Mouse (Mus musculus) stomach, embryonic 16.5 days (tissue): ENCODE data around the gene Brinp3. TPM values are rescaled to one million over a fixed set of nuclear protein-coding genes. Genes with fewer than 3 reads are reported as not detected.
"Not testable (repeated sequence)": the region's sequence is repeated elsewhere in the genome, so short reads cannot be mapped to it uniquely, and the experiment has no call there.

Experiments used
- ATAC-seq: fragments of 200-750 bp; cut with Nextera tagmentation; 2 replicates; pipeline ENCODE4 v1.8.0; 2017; ENCODE audit warnings: moderate number of reproducible peaks, moderate TSS enrichment; ENCODE audit not compliant: insufficient read depth, low FRiP score
- H3K27ac ChIP-seq: fragments of 300-500 bp; sonication (generic); 2 replicates; pipeline ENCODE4 v1.5.1; 2014; ENCODE audit warnings: low read length
- H3K27me3 ChIP-seq: fragments of 300-500 bp; sonication (generic); 2 replicates; pipeline ENCODE4 v1.6.1; 2014; ENCODE audit warnings: low read length, control low read depth, mixed read lengths; ENCODE audit not compliant: control insufficient read depth, insufficient read depth
- H3K36me3 ChIP-seq: fragments of 300-500 bp; sonication (generic); 2 replicates; pipeline ENCODE4 v1.6.1; 2014; ENCODE audit warnings: low read length; ENCODE audit not compliant: control insufficient read depth, insufficient read depth
- H3K4me1 ChIP-seq: fragments of 300-500 bp; sonication (generic); 2 replicates; pipeline ENCODE4 v1.6.1; 2014; ENCODE audit warnings: low read length, control low read depth, mixed read lengths; ENCODE audit not compliant: control insufficient read depth, insufficient read depth
- H3K4me2 ChIP-seq: fragments of 300-500 bp; sonication (generic); 2 replicates; pipeline ENCODE4 v1.6.1; 2014; ENCODE audit warnings: low read depth, low read length, mixed read lengths
- H3K4me3 ChIP-seq: fragments of 300-500 bp; sonication (generic); replicated peaks from 2 replicates; pipeline ENCODE4 v1.5.1; 2014; ENCODE audit warnings: mild to moderate bottlenecking, low read length
- H3K9ac ChIP-seq: fragments of 300-500 bp; sonication (generic); 2 replicates; pipeline ENCODE4 v1.6.1; 2014; ENCODE audit warnings: low read length
- H3K9me3 ChIP-seq: fragments of 300-500 bp; sonication (generic); replicated peaks from 2 replicates; pipeline ENCODE4 v1.6.1; 2016; ENCODE audit warnings: low read length, control low read depth; ENCODE audit not compliant: control insufficient read depth
- WGBS: fragments of 180-500 bp; shearing (Covaris S2); extraction: QIAGEN DNeasy Blood & Tissue Kit; methylation state at CpG from one replicate; pipeline ENCODE4 v1.1.7; 2014; 5-methylcytosine and 5-hydroxymethylcytosine counted together
- polyA plus RNA-seq: library from polyadenylated mRNA; unstranded; fragments of >200 nt; fragmentation: Nextera tagmentation; extraction: Ambion mirVana; gene quantifications from 2 replicates; pipeline ENCODE4 v1.2.1, GENCODE M21; 2015

Brinp3 gene
- polyA plus RNA-seq, 1 experiment from 2014 or later: 1.7 TPM

DNA sequence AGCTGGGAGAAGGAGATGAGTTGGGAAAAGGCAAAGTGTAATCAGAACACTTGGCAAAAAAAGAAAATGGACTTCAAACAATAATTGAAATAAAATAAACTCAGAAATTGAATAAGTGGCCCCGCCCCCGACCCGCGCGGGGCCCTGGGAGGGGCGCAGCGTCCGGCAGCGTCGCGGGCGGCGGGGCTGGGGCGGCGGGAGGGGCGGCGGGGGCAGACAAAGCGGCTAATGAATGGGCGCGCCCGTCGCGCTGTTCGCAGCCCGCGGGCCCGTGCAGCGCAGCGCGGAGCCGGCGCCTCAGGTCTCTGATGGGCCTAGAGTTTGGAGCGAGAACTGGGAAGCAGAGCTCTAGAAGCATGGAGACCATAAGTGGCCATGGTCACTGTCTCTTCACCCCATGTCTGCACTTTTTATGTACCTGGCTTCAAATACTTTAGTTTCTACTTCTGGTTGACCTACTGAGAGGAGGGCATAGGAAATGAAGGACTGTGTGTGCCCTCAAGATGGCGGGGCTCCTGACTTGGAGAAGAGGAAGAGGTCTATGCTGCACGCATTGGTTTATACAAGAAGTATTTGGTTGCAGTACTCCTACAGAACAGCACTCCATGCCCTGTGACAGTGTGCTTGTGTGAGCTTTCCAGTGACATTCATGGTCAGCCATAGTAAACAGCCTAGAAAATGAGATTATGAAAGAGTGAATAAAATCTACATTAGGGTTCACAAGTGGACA, 230.4 kb downstream of the Brinp3 start:
- H3K27ac ChIP-seq, H3K4me1 ChIP-seq, H3K9ac ChIP-seq, H3K36me3 ChIP-seq, H3K9me3 ChIP-seq, H3K27me3 ChIP-seq: not testable (repeated sequence)
- WGBS: 2% methylated on average over 30 of the region's 35 CpGs
- peak; percentile 68; the same call in 1 of the 2 replicates for ATAC-seq
- peak overlapping the region; percentile 59 for H3K4me2 ChIP-seq
- H3K4me3 ChIP-seq: peak overlapping the region; percentile 45

DNA sequence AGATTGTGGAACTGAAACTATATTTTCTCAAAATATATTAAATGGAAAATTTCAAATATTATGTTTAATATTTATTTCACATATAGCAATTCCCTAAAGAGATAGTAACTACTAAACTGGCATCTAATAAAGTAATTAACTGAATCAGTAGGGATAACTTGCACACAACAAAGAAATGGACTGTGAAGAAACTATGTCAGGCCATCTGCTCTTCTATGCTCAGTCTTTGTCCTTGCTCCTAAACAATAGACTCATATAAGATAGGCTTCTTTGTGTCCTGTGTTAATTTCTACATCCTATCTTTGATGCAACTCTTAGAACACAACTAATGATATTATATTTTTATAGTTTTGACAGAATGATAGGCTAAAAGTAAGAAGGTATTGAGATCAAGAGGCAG, 256.5 kb downstream of the Brinp3 start:
- no peak overlapping the region for H3K27ac ChIP-seq
- no peak for ATAC-seq

DNA sequence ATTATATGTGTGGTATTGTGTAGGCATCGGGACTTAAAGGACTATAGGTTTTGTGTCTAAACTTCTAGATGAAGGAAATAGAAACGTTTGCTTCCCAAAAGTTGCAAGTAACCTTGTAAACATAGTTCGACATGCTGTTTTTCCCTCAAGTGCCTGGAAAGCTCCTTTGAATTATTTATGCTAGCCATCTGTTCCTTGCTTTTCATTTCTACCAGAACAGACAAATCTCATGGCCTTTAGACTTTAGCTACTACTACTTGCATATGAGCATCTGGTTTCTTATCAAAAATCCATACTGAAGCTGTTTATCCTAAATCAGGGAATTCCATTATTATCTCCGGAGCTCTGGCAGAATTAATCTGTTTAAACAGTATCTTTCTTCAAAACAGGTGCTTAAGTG, 288.7 kb downstream of the Brinp3 start:
- no peaks in the 10 kb centered on the region for H3K4me1 ChIP-seq
- H3K36me3 ChIP-seq: no peaks in the 10 kb centered on the region
- no peaks in the 10 kb centered on the region for H3K9me3 ChIP-seq
- no peak overlapping the region for H3K9ac ChIP-seq
- no peaks in the 10 kb centered on the region for H3K27me3 ChIP-seq
- no peak for ATAC-seq
- H3K4me2 ChIP-seq: no peak overlapping the region
- WGBS: 43% methylated on average over 4 of the region's 4 CpGs
- no peak overlapping the region for H3K27ac ChIP-seq
- no peak overlapping the region for H3K4me3 ChIP-seq

More for the DNA sequence above, 256.5 kb downstream of the Brinp3 start:
- Histone ChIP-seq H3K9ac (no peak overlapping the region), H3K4me1 (no peaks in the 10 kb centered on the region), H3K36me3 (no peaks in the 10 kb centered on the region), H3K4me3 (no peak overlapping the region), H3K27me3 (no peaks in the 10 kb centered on the region), H3K9me3 (no peaks in the 10 kb centered on the region), H3K4me2 (no peak overlapping the region)

DNA sequence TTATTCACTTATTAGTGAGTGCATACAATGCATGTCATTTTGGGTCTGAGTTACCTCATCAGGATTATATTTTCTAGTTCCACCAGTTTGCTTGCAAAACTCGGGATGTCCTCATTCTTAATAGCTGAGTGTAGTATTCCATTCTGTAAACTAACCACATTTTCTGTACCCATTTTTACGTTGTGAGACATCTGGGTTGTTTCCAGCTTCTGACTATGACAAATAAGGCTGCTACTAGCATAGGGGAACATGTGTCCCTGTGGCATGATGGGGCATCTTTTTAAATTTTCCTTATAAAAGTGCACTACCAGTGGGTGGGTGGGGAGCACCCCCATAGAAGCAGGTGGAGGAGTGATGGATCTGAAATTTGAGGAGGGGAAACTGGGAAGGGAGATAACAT, 292.7 kb downstream of the Brinp3 start:
- Histone ChIP-seq H3K4me3 (no peak overlapping the region), H3K9ac (no peak overlapping the region), H3K36me3 (no peaks in the 10 kb centered on the region), H3K4me1 (no peaks in the 10 kb centered on the region), H3K27me3 (no peaks in the 10 kb centered on the region), H3K9me3 (no peaks in the 10 kb centered on the region), H3K4me2 (no peak overlapping the region), H3K27ac (no peak overlapping the region)
- ATAC-seq: no peak
- WGBS: 38% methylated on average over 2 of the region's 2 CpGs

DNA sequence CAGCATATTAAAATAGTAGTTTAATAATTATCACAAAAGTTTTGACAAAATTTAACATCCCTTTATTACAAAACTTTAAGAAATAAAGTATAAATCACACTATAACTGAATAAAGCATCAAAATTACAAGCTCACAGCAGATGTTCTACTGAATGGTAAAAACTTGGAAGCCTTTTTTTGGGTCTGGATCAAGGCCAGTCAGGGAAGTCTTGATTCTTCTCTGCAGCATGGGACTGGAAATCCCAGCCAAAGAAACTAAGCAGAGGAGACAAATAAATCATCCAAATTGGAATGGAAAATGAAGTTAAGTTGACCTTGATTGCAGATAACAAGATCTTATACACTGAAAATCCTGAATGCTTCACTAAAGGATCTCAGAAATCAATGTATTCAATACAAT, 298.3 kb downstream of the Brinp3 start:
- H3K4me3 ChIP-seq: no peak overlapping the region
- H3K27ac ChIP-seq: no peak overlapping the region
- no peaks in the 10 kb centered on the region for H3K27me3 ChIP-seq
- no peaks in the 10 kb centered on the region for H3K4me1 ChIP-seq
- no peaks in the 10 kb centered on the region for H3K36me3 ChIP-seq
- H3K9me3 ChIP-seq: no peaks in the 10 kb centered on the region
- no peak overlapping the region for H3K9ac ChIP-seq
- H3K4me2 ChIP-seq: no peak overlapping the region
- no peak for ATAC-seq

DNA sequence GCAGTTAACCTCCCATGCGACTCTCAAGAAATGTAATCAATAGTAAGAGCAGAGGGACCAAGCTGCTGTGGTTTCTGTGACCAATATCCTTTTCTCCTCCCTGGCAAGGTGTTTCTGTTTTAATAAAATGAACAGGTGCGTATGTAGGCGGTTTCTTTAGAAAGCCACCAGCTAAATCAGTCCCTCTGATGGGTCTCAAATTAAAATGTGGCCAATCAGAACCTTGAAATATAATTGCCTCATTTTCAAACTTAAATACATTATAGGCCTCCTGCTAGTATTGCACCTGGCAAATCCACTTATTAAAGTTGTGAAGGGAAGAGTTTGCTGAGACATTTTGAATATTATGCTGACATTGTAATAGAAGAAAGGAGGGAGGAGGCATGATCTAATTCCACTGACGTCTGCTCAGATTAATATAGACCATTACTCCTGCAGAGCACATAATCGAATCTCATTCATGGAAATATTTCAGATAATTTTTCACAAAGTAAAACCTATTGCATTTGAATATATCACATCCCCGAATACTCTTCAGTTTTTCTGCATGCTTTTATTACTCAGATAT, 305.5 kb downstream of the Brinp3 start:
- WGBS: 83% methylated on average over 6 of the region's 6 CpGs
- no peak for ATAC-seq
- H3K9ac ChIP-seq: no peak overlapping the region
- no peak overlapping the region for H3K4me3 ChIP-seq
- no peak overlapping the region for H3K27ac ChIP-seq
- H3K9me3 ChIP-seq: no peaks in the 10 kb centered on the region
- H3K27me3 ChIP-seq: no peaks in the 10 kb centered on the region
- no peak overlapping the region for H3K4me2 ChIP-seq
- H3K36me3 ChIP-seq: no peaks in the 10 kb centered on the region
- no peaks in the 10 kb centered on the region for H3K4me1 ChIP-seq

DNA sequence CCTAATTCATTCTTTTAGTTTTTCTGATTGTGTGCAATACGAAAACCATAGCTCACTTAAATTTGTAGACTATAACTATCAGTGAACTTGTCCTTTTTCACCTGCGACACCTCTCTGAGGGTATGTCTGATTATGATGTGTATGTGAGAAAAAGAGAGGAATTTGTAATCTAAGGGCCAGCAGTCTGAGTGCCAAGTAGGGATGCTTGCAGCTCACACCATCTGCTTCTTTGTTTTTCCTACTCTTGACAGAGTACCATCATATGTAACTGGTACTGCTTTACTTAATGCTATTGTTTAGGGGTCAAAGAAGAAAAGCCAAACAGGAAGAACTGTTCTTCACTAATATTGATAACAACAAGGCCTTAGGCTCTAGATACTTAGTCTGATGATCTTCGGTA, 307.3 kb downstream of the Brinp3 start:
- H3K4me2 ChIP-seq: no peak overlapping the region
- H3K27me3 ChIP-seq: no peaks in the 10 kb centered on the region
- no peaks in the 10 kb centered on the region for H3K9me3 ChIP-seq
- ATAC-seq: no peak
- H3K4me3 ChIP-seq: no peak overlapping the region
- H3K9ac ChIP-seq: no peak overlapping the region
- H3K4me1 ChIP-seq: no peaks in the 10 kb centered on the region
- WGBS: 91% methylated on average over 3 of the region's 3 CpGs
- H3K36me3 ChIP-seq: no peaks in the 10 kb centered on the region
- no peak overlapping the region for H3K27ac ChIP-seq

DNA sequence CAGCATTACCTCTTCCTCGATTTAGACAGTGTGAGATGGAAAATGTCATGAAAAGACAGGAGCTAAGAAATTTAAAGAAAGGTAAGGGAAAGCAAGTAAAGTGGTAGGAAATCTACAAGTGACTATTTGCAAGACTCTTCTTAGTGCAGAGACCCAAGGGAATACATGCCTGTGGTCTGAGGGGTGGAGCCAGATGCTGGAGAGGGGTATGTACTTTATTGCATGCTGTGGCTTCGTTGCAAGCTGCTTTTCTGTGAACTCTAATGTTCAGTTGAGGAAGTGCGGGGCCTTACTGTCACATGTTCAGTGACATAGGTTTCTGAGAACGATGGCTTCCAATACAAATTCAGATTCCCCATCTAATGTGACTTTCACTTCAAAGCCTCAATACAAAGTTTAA, 313.2 kb downstream of the Brinp3 start:
- H3K4me2 ChIP-seq: no peak overlapping the region
- H3K9ac ChIP-seq: no peak overlapping the region
- H3K27ac ChIP-seq: no peak overlapping the region
- H3K27me3 ChIP-seq: no peaks in the 10 kb centered on the region
- no peaks in the 10 kb centered on the region for H3K4me1 ChIP-seq
- H3K36me3 ChIP-seq: no peaks in the 10 kb centered on the region
- no peak for ATAC-seq
- WGBS: 78% methylated on average over 4 of the region's 4 CpGs
- H3K4me3 ChIP-seq: no peak overlapping the region
- H3K9me3 ChIP-seq: no peaks in the 10 kb centered on the region

DNA sequence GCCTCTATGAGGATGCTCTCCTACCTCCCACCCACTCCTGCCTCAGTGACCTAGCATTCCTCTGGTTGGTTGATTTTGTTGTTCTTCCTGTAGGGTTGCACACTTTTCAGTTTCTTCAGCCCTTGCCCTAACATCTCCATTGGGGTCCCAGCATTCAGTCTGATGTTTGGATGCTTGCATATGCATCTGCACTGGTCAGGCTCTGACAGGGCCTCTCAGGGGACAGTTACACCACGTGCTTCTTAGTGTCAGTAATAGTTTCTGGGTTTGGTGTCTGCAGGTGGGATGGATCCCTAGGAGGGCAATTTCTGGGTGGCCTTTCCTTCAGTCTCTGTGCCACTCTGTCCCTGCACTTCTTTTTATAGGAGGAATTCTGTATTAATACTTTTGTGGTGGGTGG, 339.3 kb downstream of the Brinp3 start:
- no peak overlapping the region for H3K4me3 ChIP-seq
- ATAC-seq: no peak
- no peak overlapping the region for H3K4me2 ChIP-seq
- H3K27ac ChIP-seq: no peak overlapping the region
- no peaks in the 10 kb centered on the region for H3K36me3 ChIP-seq
- WGBS: 38% methylated on average over 1 of the region's 1 CpGs
- H3K27me3 ChIP-seq: no peaks in the 10 kb centered on the region
- no peaks in the 10 kb centered on the region for H3K9me3 ChIP-seq
- no peaks in the 10 kb centered on the region for H3K4me1 ChIP-seq
- no peak overlapping the region for H3K9ac ChIP-seq
